Mouse (Mus musculus): ENCODE results near the gene Dysf. TPM values are rescaled to one million over a fixed set of nuclear protein-coding genes. Genes with fewer than 3 reads are reported as not detected.

The Dysf gene
- total RNA-seq, 2 experiments from 2014 or later, result 3.8 to 4.5 TPM

DNA sequence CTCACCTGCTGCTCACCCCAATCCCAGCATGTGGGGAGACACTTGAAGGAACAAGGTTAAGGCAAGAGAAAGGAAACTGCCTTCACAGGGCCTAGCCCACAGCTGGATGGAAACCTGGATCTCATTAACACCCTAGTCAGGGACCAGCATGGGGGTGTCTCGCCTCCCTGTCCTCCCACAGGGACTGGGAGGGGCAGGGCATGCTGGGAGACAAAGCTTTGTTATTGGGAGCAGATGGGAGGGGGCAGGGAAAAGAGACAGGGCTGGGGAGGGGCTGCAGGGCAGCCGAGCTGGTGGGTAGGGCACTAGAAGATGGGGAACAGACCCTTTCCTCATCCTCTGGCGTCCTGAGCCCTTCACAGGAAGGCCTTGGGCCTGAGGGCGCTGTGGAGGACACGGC, 220.4 kb downstream of the Dysf start:
- DNase-seq (ENCODE audit: low spot score in 2 of 2), result no peak

DNA sequence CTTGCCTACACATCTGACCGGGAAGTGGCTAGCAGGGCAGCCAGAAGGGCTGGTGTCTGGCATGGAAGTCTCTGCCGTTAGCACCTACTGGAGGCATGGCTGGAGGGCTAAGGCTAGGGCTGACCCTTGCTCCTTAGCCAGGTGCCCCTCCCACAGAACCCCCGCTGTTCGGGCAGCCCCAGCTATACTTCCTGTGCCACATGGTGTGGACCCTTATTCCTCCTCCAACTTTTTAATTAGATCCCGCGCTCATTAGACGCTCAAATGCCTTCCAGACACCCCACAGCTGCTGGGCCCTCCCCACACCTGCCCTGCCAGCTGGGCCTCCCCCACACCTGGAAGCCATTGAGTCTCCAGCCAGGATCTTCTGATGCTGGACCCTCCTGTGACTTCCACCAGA, 221.3 kb downstream of the Dysf start:
- no peak for DNase-seq (ENCODE audit: low spot score in 2 of 2)

DNA sequence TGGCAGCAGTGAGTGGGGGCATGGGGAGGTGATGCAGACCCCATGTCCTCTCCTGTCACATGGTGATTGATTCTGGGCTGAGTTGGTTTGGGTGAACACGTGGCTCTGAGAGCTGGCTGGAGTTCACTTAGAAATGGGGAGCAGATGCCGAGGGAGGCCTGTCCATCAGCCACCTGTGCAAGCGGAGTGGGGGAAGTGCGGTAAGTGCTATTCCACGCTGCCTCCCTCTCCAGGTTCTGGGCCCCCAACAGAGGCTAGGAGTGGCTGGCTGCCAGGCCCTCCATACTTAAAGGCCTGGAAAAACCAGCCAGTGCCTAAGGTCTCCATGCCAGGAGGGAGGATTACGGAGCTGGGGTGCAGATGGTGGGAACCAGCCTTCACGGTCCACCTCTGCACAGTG, 222.7 kb downstream of the Dysf start:
- no peak for DNase-seq (ENCODE audit: low spot score in 2 of 2)

DNA sequence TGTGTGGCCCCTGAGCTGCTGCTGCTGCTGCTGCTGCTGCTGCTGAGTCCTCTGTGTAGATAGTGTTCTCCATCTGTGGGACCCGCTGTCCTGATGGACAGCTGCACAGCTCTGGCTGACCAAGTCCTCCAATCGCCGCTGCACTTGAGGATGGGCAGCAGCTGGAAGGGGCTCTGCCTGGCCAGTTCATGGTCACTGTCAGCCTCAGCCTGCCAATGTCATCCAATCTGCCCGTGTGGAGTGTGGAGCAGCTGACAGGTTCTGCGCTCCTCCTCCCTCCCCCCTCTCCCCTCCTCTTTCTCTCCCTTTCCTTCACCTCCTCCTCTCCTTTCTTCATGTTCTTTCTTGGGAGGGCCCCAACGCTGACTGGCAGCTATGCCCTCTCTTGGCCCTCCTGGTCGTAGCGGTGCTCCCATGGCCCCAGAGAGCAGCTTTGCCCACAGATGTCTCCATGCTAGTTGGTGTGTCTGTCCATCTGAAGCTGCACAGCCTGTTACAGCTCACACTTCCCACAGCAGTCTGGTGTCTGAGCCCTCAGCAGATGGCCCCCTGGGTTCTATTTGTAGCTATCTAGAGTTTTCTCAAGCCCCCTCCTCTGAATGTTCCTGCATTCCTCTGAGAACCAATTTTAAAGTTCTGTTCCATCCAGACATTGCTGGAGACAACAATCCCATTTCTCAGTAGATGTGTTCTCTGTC, 223.8 kb downstream of the Dysf start:
- DNase-seq (ENCODE audit: low spot score in 2 of 2), result peak in 1 of 2 experiments; percentile 15

DNA sequence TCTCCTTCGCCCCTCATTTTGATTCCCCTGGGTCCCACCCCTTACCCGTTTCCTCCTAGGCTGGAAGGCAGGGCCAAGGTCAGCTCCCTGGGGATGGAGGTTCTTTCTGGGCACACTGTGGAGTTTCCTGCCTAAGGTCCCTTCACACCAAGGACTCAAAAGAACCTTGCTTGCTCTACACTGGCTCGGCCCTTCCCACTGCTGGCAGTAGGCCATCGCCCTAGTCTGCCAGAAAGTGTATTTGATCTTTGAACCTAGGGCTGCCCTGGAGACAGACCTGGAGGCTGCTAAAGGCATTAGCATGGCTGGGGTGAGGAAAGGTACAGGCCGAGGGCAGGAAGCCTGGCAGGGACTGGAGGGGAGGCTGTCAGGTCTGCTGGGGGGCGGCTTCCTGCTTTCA, 225.4 kb downstream of the Dysf start:
- no peak for DNase-seq (ENCODE audit: low spot score in 2 of 2)

DNA sequence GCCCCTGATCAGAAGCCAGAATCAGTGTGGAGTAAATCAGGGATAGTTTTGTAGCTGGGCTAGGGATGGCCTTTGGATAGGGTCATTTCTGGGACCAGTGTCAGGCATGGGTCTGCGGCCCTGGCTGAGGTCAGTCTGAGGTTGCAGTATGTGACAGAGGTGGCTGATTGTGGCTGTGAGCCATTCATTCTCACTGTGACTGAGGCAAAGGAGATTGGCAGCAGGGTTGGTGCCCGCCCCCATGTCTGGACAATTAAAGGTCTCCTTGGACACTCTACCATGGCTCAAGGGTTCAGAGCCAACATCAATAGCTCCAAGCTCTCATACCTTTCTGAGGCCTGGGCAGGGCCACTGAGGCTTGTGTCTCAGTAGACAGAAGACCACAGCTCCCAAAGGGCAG, 227.0 kb downstream of the Dysf start:
- DNase-seq (ENCODE audit: low spot score in 2 of 2), result no peak

DNA sequence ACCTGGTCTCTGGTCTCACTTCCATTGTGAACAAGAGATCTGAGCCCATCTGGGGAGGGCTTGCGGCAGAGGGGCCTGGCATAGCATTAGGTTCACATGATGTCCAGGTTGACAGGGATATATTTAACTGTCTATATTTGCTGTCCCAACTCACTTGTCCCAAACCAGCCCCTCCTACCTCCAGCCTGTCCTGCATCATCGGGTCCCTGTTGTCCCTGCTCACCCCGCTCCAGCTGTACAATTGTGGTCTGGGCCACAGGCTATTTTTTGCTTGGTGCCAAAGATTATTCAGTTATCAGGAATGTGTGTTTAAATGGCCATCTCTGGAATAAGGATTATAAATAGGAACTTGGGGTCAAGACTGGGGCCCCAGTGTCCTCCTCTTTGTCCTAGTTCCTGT, 235.0 kb downstream of the Dysf start:
- DNase-seq (ENCODE audit: low spot score in 2 of 2), result no peak

DNA sequence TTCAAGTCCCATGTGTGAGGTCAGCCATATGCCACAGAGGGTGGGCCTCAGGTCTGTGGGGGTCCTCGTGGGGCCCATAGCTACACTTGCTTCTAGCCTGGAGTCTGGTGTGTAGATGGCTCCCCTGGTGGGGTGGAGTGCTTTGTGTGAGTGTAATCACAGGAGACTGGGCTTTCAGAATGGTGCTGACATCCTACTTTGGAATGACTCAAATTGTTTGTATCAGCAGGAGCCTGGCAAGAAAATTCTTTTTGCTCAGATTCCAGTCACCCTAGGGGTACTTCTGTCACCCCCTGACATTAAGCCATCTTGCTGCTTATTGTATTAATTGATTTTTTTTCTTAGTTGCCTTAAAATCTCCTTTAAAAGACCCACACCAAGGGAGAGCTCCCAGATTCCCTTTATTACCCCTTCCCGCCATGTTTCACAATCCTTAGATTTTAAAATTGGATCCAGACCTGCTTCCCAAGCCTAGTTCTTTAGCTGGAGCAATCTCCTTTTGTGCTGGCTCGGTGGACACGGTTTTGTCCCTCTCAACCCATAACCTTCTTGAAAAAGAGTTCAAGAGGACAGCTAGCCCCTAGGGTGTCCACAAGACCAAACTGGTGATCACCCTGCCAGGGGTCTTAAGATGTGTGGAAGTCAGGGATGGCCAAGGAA, 237.8 kb downstream of the Dysf start:
- no peak for DNase-seq (ENCODE audit: low spot score in 2 of 2)

DNA sequence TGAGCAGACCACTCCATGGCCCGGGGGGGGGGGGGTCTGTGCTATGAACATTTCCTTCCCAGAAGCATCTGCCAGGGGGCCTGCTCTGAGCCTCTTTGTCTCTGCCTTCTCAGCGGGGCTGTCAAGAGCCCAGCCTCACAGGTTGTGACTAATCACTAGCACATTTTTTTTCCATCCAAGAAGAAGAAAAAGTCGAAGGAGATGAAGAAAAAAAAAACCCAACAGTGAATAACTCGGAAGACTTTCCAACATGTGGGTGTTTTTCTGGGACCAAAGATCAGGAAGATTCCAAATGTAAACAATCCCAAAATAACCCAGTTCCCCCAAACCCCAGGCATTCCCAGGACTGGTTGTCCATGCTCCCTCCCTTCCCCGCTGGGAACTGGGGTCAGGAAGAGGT, 238.6 kb downstream of the Dysf start:
- no peak for DNase-seq (ENCODE audit: low spot score in 2 of 2)

Other genes starting within 250 kb of the Dysf start
- gene Ankrd53, start 245.9 kb upstream of the Dysf start, total RNA-seq (2021), result not detected
- gene Tex261, start 232.8 kb upstream of the Dysf start, total RNA-seq (2021), result 10 to 100 TPM; 45.9 TPM
- gene Nagk, start 213.6 kb upstream of the Dysf start, total RNA-seq (2021), result 10 to 100 TPM; 53.9 to 56.1 TPM
- gene Paip2b, start 176.8 kb upstream of the Dysf start, total RNA-seq (2021), result 10 to 100 TPM; 61.6 to 72.3 TPM
- gene Zfp638, start 141.5 kb upstream of the Dysf start, total RNA-seq (2021), result 100 to 1,000 TPM; 133 to 137 TPM